Mouse (Mus musculus) midbrain, embryonic 15.5 days (tissue): Measurements from ENCODE around the gene Comtd1. TPM values are rescaled to one million over a fixed set of nuclear protein-coding genes. Genes with fewer than 3 reads are reported as not detected.

Experiments
- ATAC-seq: fragments of 200-750 bp; cut with Nextera tagmentation; replicated peaks from 2 replicates; pipeline ENCODE4 v1.8.0; 2017; ENCODE audit warnings: moderate TSS enrichment
- H3K27ac ChIP-seq: fragments of 300-500 bp; sonication (generic); 2 replicates; pipeline ENCODE4 v1.5.1; 2015; ENCODE audit warnings: mild to moderate bottlenecking, inconsistent platforms
- H3K27me3 ChIP-seq: fragments of 300-500 bp; sonication (generic); replicated peaks from 2 replicates; pipeline ENCODE4 v1.6.1; 2015; ENCODE audit warnings: inconsistent platforms
- H3K36me3 ChIP-seq: fragments of 300-500 bp; sonication (generic); replicated peaks from 2 replicates; pipeline ENCODE4 v1.6.1; 2015; ENCODE audit warnings: inconsistent platforms
- H3K4me1 ChIP-seq: fragments of 300-500 bp; sonication (generic); 2 replicates; pipeline ENCODE4 v1.6.1; 2015; ENCODE audit warnings: inconsistent platforms
- H3K4me2 ChIP-seq: fragments of 300-500 bp; sonication (generic); 2 replicates; pipeline ENCODE4 v1.6.1; 2015; ENCODE audit warnings: inconsistent platforms, mild to moderate bottlenecking, moderate library complexity
- H3K4me3 ChIP-seq: fragments of 300-500 bp; sonication (generic); 2 replicates; pipeline ENCODE4 v1.5.1; 2015; ENCODE audit warnings: mild to moderate bottlenecking, inconsistent platforms
- H3K9ac ChIP-seq: fragments of 300-500 bp; sonication (generic); 2 replicates; pipeline ENCODE4 v1.6.1; 2015; ENCODE audit warnings: mild to moderate bottlenecking, inconsistent platforms
- H3K9me3 ChIP-seq: fragments of 300-500 bp; sonication (generic); 2 replicates; pipeline ENCODE4 v1.6.1; 2016; ENCODE audit warnings: inconsistent platforms
- WGBS: fragments of 180-500 bp; shearing (Covaris S2); methylation state at CpG from one replicate; pipeline ENCODE4 v1.1.7; 2015; ENCODE audit warnings: mixed read lengths; 5-methylcytosine and 5-hydroxymethylcytosine counted together
- polyA plus RNA-seq: library from polyadenylated mRNA; unstranded; fragments of >200 nt; fragmentation: Nextera tagmentation; extraction: Ambion mirVana; gene quantifications from 2 replicates; pipeline ENCODE4 v1.2.1, GENCODE M21; 2015

Comtd1 gene
- polyA plus RNA-seq, 1 experiment from 2014 or later, result 52.3 TPM

- Histone ChIP-seq H3K27me3 (no peaks in the 10 kb centered on the region), H3K27ac (no peak overlapping the region), H3K9ac (no peak overlapping the region), H3K4me3 (no peak overlapping the region), H3K4me1 (peaks cover 7% of the 10 kb centered on the region; the same call in 1 of the 2 replicates), H3K9me3 (no peaks in the 10 kb centered on the region), H3K4me2 (no peak overlapping the region), H3K36me3 (no peaks in the 10 kb centered on the region)
- no peak for ATAC-seq
- 86% methylated on average over 9 of the region's 9 CpGs for WGBS
Measured at GRCm38 (mm10) chr14:21825786-21826491, 22.8 kb downstream of the Comtd1 start.

DNA sequence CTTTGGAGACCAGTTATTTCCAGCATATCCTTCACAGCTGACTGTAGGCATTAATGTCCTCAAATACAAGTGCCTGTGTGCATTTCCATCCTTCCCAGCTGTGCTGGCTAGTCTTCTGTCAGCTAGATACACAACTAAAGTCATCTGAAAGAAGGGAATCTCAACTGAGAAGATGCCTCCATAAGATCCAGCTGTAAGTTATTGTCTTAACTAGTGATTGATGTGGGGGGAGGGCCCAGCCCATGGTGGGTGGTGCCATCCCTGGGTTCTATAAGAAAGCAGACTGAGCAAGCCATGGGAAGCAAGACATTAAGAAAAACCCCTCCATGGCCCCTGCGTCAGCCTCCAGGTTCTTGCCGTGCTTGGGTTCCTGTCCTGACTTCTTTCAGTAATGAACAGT, 23.8 kb downstream of the Comtd1 start, which contains the start of gene Vdac2:
Vdac2 (plus strand) TSS at position 301 of the 400 bp plus-strand sequence.
- ATAC-seq, result no peak
- no peaks in the 10 kb centered on the region for H3K4me1 ChIP-seq
- no peaks in the 10 kb centered on the region for H3K9me3 ChIP-seq

GRCm38 (mm10) chr14:21823897-21824296, 24.9 kb downstream of the Comtd1 start:
- Histone ChIP-seq H3K27me3 (no peaks in the 10 kb centered on the region), H3K4me3 (no peak overlapping the region), H3K27ac (no peak overlapping the region), H3K9ac (no peak overlapping the region), H3K4me2 (no peak overlapping the region), H3K9me3 (no peaks in the 10 kb centered on the region), H3K36me3 (no peaks in the 10 kb centered on the region), H3K4me1 (no peaks in the 10 kb centered on the region)
- 85% methylated on average over 7 of the region's 7 CpGs for WGBS
- no peak for ATAC-seq

More for the DNA sequence above, 23.8 kb downstream of the Comtd1 start, which contains the start of gene Vdac2:
- no peak within 1 kb of the TSS for H3K9ac ChIP-seq
- H3K4me3 ChIP-seq, result no peak within 1 kb of the TSS
- no peak within 1 kb of the TSS for H3K4me2 ChIP-seq
- no peaks in the 10 kb centered on the region for H3K27me3 ChIP-seq
- H3K36me3 ChIP-seq, result no peaks in the 10 kb centered on the region
- no peak within 1 kb of the TSS for H3K27ac ChIP-seq
- WGBS, result 71% methylated on average over 2 of the region's 2 CpGs

GRCm38 (mm10) chr14:21822795-21823374, 25.9 kb downstream of the Comtd1 start:
- WGBS, result 57% methylated on average over 7 of the region's 7 CpGs
- Histone ChIP-seq H3K36me3 (no peaks in the 10 kb centered on the region), H3K27me3 (no peaks in the 10 kb centered on the region), H3K9me3 (no peaks in the 10 kb centered on the region), H3K4me2 (no peak overlapping the region), H3K27ac (no peak overlapping the region), H3K4me1 (no peaks in the 10 kb centered on the region), H3K9ac (no peak overlapping the region), H3K4me3 (no peak overlapping the region)
- ATAC-seq, result no peak

GRCm38 (mm10) chr14:21822307-21822706, 26.5 kb downstream of the Comtd1 start:
- Histone ChIP-seq H3K27me3 (no peaks in the 10 kb centered on the region), H3K36me3 (no peaks in the 10 kb centered on the region), H3K4me3 (no peak overlapping the region), H3K9me3 (no peaks in the 10 kb centered on the region), H3K9ac (no peak overlapping the region), H3K4me1 (no peaks in the 10 kb centered on the region), H3K27ac (no peak overlapping the region), H3K4me2 (no peak overlapping the region)
- no peak for ATAC-seq
- WGBS, result 66% methylated on average over 7 of the region's 7 CpGs

DNA sequence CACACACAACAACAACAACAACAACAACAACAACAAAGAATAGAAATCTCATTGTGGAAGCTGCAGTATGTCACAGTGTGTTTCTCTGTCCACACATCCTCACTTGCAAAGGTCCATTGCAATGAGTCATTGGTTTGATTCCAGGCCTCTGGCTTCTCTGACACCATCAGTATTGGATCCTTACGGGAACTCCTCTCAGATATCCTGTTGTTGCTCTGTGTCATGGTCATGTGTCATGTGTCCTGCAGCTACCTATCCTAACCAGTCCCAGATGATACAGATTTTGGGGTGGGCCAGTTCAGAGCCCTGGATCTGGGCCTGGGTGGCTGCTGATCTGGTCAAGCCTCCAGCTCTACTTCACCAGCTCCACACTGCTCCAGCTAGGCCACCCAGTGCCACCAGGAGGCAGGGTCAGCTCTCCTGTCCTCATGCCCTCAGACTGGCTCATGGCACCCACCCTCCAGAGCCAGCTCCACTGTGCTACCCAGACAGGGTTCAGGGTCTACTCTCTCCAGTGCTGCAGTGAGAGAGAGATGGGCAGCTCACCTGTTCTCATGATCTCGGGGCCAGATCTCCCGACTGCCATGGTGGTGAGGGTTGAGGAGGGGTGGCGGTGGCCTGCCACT, 27.8 kb downstream of the Comtd1 start:
- ATAC-seq, result no peak
- no peak overlapping the region for H3K4me2 ChIP-seq
- H3K9ac ChIP-seq, result no peak overlapping the region
- H3K4me3 ChIP-seq, result no peak overlapping the region
- no peaks in the 10 kb centered on the region for H3K36me3 ChIP-seq
- no peaks in the 10 kb centered on the region for H3K9me3 ChIP-seq
- H3K27ac ChIP-seq, result no peak overlapping the region
- H3K4me1 ChIP-seq, result no peaks in the 10 kb centered on the region
- no peaks in the 10 kb centered on the region for H3K27me3 ChIP-seq
- WGBS, result 96% methylated on average over 4 of the region's 4 CpGs

DNA sequence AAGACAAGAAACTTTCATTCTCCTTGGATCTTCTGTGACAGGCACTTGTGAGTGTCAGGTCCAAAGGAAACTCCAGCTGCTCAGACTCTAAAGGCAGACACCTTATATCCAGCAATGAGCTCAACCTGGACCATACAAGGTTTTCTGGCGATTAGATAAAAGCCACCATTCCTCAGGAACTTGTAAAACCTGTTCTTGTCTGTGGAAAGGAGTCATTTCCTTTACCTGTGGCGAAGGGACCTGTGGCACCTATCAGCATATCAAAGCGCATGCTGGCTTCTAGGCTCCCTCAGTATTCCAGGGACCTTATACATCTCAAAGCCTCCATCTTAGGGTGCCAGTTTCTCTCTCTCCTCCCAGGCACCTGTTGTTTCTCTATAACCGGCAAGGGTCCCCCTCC, 31.3 kb downstream of the Comtd1 start:
- no peaks in the 10 kb centered on the region for H3K4me1 ChIP-seq
- H3K27me3 ChIP-seq, result no peaks in the 10 kb centered on the region
- H3K9me3 ChIP-seq, result no peaks in the 10 kb centered on the region
- ATAC-seq, result no peak
- no peak overlapping the region for H3K4me3 ChIP-seq
- 50% methylated on average over 4 of the region's 4 CpGs for WGBS
- H3K27ac ChIP-seq, result no peak overlapping the region
- no peak overlapping the region for H3K9ac ChIP-seq
- H3K4me2 ChIP-seq, result no peak overlapping the region
- no peaks in the 10 kb centered on the region for H3K36me3 ChIP-seq

DNA sequence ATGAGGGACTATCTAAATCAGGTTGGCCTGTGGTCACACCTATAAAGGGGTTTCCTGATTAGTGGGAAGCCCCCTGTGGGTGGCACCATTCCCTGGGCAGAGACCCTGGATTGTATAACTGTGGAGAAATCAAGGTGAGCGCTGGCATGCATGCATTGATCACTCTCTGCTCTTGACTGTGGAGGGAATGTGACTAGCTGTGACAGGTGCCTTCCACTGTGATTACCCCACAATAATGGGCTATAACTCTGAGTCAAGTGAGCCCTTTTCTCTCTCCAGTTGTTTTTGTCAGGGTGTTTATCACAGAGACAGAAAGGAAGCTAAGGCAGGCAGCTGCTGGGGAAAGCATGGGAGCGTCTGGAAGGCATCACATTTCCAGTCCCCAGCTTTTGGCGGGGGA, 32.5 kb downstream of the Comtd1 start:
- H3K9me3 ChIP-seq, result no peaks in the 10 kb centered on the region
- H3K4me3 ChIP-seq, result no peak overlapping the region
- H3K36me3 ChIP-seq, result no peaks in the 10 kb centered on the region
- 78% methylated on average over 3 of the region's 3 CpGs for WGBS
- no peaks in the 10 kb centered on the region for H3K4me1 ChIP-seq
- no peak for ATAC-seq
- no peaks in the 10 kb centered on the region for H3K27me3 ChIP-seq
- H3K9ac ChIP-seq, result no peak overlapping the region
- no peak overlapping the region for H3K27ac ChIP-seq
- no peak overlapping the region for H3K4me2 ChIP-seq

DNA sequence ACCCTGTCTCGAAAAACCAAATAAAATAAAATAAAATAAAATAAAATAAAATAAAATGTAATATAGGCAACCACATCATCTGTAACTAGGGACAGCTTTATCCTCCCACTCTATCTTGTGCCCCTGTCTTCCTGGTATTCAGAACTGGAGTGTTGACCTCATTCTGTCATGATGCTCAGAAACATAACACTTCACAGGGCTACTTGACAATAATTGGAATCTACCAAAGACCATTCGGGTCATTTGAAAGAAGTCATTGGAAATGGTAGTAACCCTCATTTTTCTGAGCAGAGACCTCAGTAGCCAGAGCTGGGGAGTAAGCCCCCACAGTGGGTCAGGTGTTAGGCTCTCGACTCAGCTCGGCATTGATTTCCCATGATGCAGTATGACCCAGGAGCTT, 34.2 kb downstream of the Comtd1 start:
- Histone ChIP-seq H3K9me3 (no peaks in the 10 kb centered on the region), H3K4me2 (no peak overlapping the region), H3K27ac (no peak overlapping the region), H3K4me1 (no peaks in the 10 kb centered on the region), H3K9ac (no peak overlapping the region), H3K4me3 (no peak overlapping the region), H3K36me3 (no peaks in the 10 kb centered on the region), H3K27me3 (no peaks in the 10 kb centered on the region)
- ATAC-seq, result no peak
- 94% methylated on average over 4 of the region's 4 CpGs for WGBS

DNA sequence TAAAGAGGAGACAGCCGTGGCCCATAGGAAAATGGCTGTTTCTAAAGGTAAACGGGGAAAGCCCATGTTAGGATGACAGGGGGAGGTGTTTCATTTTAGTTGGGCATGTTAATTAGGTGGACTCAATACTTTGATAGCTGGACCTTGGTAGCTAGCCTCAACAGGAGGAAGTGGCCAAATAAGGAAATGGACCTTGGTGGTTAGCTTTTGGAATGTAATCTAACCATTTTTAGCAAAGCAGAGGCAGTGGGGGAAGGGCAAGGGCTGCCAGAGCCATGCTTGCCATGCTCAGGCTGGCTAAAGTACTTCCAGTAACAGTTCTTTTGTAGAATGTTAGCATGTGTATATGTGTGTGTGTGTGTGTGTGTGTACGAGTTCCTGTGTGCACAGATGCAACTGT, 34.9 kb downstream of the Comtd1 start:
- Histone ChIP-seq H3K27me3 (no peaks in the 10 kb centered on the region), H3K9ac (no peak overlapping the region), H3K4me2 (no peak overlapping the region), H3K4me1 (no peaks in the 10 kb centered on the region), H3K4me3 (no peak overlapping the region), H3K36me3 (no peaks in the 10 kb centered on the region), H3K9me3 (no peaks in the 10 kb centered on the region), H3K27ac (no peak overlapping the region)
- no peak for ATAC-seq
- 88% methylated on average over 3 of the region's 3 CpGs for WGBS

GRCm38 (mm10) chr14:21813216-21813615, 35.6 kb downstream of the Comtd1 start:
- Histone ChIP-seq H3K4me1 (no peaks in the 10 kb centered on the region), H3K9me3 (no peaks in the 10 kb centered on the region), H3K27me3 (no peaks in the 10 kb centered on the region), H3K36me3 (no peaks in the 10 kb centered on the region), H3K4me2 (no peak overlapping the region), H3K9ac (no peak overlapping the region), H3K4me3 (no peak overlapping the region), H3K27ac (no peak overlapping the region)
- 87% methylated on average over 4 of the region's 4 CpGs for WGBS
- no peak for ATAC-seq

DNA sequence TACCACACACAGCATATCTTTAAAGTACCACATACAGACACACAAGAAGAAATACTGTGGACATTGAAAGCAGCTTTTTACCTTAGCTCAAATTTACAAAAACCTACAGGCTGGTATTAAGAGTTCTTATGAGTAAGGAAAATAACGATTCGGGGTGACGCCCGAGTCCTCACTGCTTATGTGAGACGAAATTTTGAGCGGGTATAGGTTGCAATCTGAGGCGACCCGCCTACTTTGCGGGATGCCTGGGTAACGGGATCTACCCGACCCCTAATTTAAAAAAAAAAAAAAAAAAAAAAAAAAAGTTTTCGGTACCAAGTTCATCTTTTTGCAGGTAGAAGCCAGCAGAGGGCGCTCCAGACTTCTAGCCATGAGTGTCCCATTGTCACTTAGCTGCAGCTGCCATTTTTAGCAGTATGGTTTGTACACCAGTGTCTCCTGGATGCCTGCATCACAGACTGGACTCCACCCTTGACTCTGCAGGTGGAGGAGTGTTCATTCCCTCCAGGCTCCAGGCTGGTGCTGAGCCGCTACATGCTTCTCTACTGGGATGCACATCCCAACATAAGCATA, 36.1 kb downstream of the Comtd1 start:
- Histone ChIP-seq H3K27me3 (no peaks in the 10 kb centered on the region), H3K4me1 (no peaks in the 10 kb centered on the region), H3K27ac (no peak overlapping the region), H3K36me3 (no peaks in the 10 kb centered on the region), H3K9me3 (no peaks in the 10 kb centered on the region), H3K9ac (no peak overlapping the region), H3K4me2 (no peak overlapping the region), H3K4me3 (no peak overlapping the region)
- 28% methylated on average over 14 of the region's 14 CpGs for WGBS
- no peak for ATAC-seq
